In genomic region chr11:16503150-16503549, GRCm38 (mm10) we compare ENCODE assay signal across 17 mouse cellular contexts. TPM values are rescaled to one million over a fixed set of nuclear protein-coding genes. Genes with fewer than 3 reads are reported as not detected.
A peak's percentile ranks its signal among the peaks of the same experiment; 100 is the strongest.
DNase-seq lines count a peak whose midpoint lies in the region; ATAC-seq and TF ChIP-seq lines count a peak whose summit lies in the region.
"Had no signal": no experiment of that assay in that cellular context is flagged by ENCODE, and none has a peak within 500 bp of the region (broad histone marks: within the 10 kb centered on the region; RNA-seq: fewer than 3 reads in every experiment).

No protein-coding gene starts in this region.

- no peaks in the 10 kb centered on the region for H3K27me3 ChIP-seq in ES-Bruce4 (ENCODE audit: control insufficient read depth, insufficient read depth, low read length, poor library complexity, severe bottlenecking)
- H3K27me3 ChIP-seq in MEL (ENCODE audit: control insufficient read depth in 1 of 2, insufficient read depth in 2 of 2, low read length in 2 of 2) = no peaks in the 10 kb centered on the region
- no peaks in the 10 kb centered on the region for H3K27me3 ChIP-seq in erythroblast, embryonic 14.5 days (ENCODE audit: control insufficient read depth)
- no peaks in the 10 kb centered on the region for H3K27me3 ChIP-seq in liver, embryonic 16.5 days (ENCODE audit: control insufficient read depth, insufficient read depth, low read depth, low read length)
- H3K27me3 ChIP-seq: embryonic facial prominence, embryonic 15.5 days; intestine, embryonic 15.5 days had no signal

- TF ChIP-seq POLR2A in ES-Bruce4 (IDR thresholded peaks at IDR 0.05; ENCODE audit: insufficient read depth, low read length) (no peak), MEL (IDR thresholded peaks at IDR 0.05; ENCODE audit: control insufficient read depth in 1 of 2, insufficient read depth in 1 of 2, low read depth in 1 of 2, low read length in 2 of 2, poor library complexity in 1 of 2) (no peak)

- H3K9me3 ChIP-seq in ES-Bruce4 (replicated peaks; ENCODE audit: control insufficient read depth, insufficient read depth, low read length, poor library complexity, severe bottlenecking) (no peaks in the 10 kb centered on the region), MEL (replicated peaks; ENCODE audit: insufficient read depth, low read length) (no peaks in the 10 kb centered on the region)
- no peaks in the 10 kb centered on the region for H3K9me3 ChIP-seq in erythroblast, embryonic 14.5 days (ENCODE audit: control insufficient read depth, low read length)
- H3K9me3 ChIP-seq in liver, embryonic 16.5 days (replicated peaks; ENCODE audit: control insufficient read depth, low read length) = no peaks in the 10 kb centered on the region
- H3K9me3 ChIP-seq: embryonic facial prominence, embryonic 15.5 days; intestine, embryonic 15.5 days had no signal

- peak; percentile 74 for ATAC-seq in liver, embryonic 16.5 days (ENCODE audit: low read depth)
- ATAC-seq: forebrain, embryonic 14.5 days; intestine, embryonic 15.5 days; midbrain, embryonic 16.5 days had no signal

- no peak for TF ChIP-seq CTCF in ES-Bruce4 (IDR thresholded peaks at IDR 0.05; ENCODE audit: low read depth, low read length)
- no peak for TF ChIP-seq CTCF in MEL (IDR thresholded peaks at IDR 0.05 in 2 of 3, conservative IDR thresholded peaks at IDR 0.05 in 1 of 3; ENCODE audit: control insufficient read depth in 1 of 3, insufficient read depth in 1 of 3, low read depth in 2 of 3, low read length in 3 of 3, poor library complexity in 1 of 3, severe bottlenecking in 1 of 3)

- peak; percentile 44 for DNase-seq in MEL (ENCODE audit: low read depth, low spot score)
- no peak for DNase-seq in spleen, adult 18-20 months
- DNase-seq in urinary bladder, postnatal 36 days (ENCODE audit: low spot score in 2 of 2) = no peak
- DNase-seq in left cerebral cortex, postnatal 36 days (ENCODE audit: low spot score in 2 of 2) = no peak
- DNase-seq: adrenal gland, postnatal 10 days; cerebellum, adult 9-10 months; embryo, embryonic 11 days; heart, postnatal 14 days; lung, embryonic 14.5 days had no signal

- TF ChIP-seq EP300 in ES-Bruce4 (IDR thresholded peaks at IDR 0.05; ENCODE audit: insufficient read depth, low read depth, low read length) (no peak), MEL (IDR thresholded peaks at IDR 0.05; ENCODE audit: low read depth in 1 of 2, low read length in 2 of 2) (peak; percentile 76 to 85)

- intact Hi-C loops in left cerebral cortex, postnatal 36 days (cut with DNase I) = no loop called here

- H3K27ac ChIP-seq in ES-Bruce4 (ENCODE audit: insufficient read depth, low read length) (peak overlapping the region; percentile 63; the same call in 1 of the 2 replicates), MEL (ENCODE audit: control insufficient read depth, low read depth, low read length) (peak overlapping the region; percentile 35)
- H3K27ac ChIP-seq in liver, embryonic 16.5 days (ENCODE audit: low read length) = peak overlapping the region; percentile 95
- H3K27ac ChIP-seq: embryonic facial prominence, embryonic 15.5 days; hindbrain, embryonic 14.5 days; intestine, embryonic 15.5 days had no signal

- no peak for TF ChIP-seq RAD21 in MEL (IDR thresholded peaks at IDR 0.05; ENCODE audit: low read depth, low read length)

- H3K4me2 ChIP-seq in liver, embryonic 16.5 days (ENCODE audit: low read depth, low read length) = peak overlapping the region; percentile 73
- H3K4me2 ChIP-seq: embryonic facial prominence, embryonic 15.5 days; hindbrain, embryonic 14.5 days; intestine, embryonic 15.5 days; lung, embryonic 14.5 days had no signal

- H3K4me1 ChIP-seq in ES-Bruce4 (ENCODE audit: control insufficient read depth, insufficient read depth, low read length) (peaks cover 6% of the 10 kb centered on the region), MEL (ENCODE audit: control insufficient read depth in 1 of 2, insufficient read depth in 2 of 2, low read length in 2 of 2) (peaks cover 6 to 18% of the 10 kb centered on the region in 2 experiments)
- peaks cover 58% of the 10 kb centered on the region for H3K4me1 ChIP-seq in erythroblast, embryonic 14.5 days (ENCODE audit: control insufficient read depth)
- peaks cover 17% of the 10 kb centered on the region for H3K4me1 ChIP-seq in liver, embryonic 16.5 days (ENCODE audit: control insufficient read depth, low read depth, low read length)
- H3K4me1 ChIP-seq: intestine, embryonic 15.5 days had no signal

- H3K9ac ChIP-seq in ES-Bruce4 (ENCODE audit: low read depth, poor library complexity, severe bottlenecking) = no peak overlapping the region
- no peak overlapping the region for H3K9ac ChIP-seq in MEL (ENCODE audit: control insufficient read depth, low read depth, low read length, poor library complexity, severe bottlenecking)
- H3K9ac ChIP-seq in liver, embryonic 16.5 days (ENCODE audit: low read depth, low read length) = peak overlapping the region; percentile 55
- H3K9ac ChIP-seq: embryonic facial prominence, embryonic 15.5 days; hindbrain, embryonic 14.5 days; intestine, embryonic 15.5 days; lung, embryonic 14.5 days had no signal

- no peak overlapping the region for H3K4me3 ChIP-seq in ES-Bruce4 (ENCODE audit: low read depth, low read length)
- H3K4me3 ChIP-seq in MEL (ENCODE audit: control insufficient read depth in 1 of 2, insufficient read depth in 1 of 2, low read depth in 2 of 2, low read length in 2 of 2) = peak overlapping the region in 1 of 2 experiments; percentile 16; a peak in 1 of 4 replicates
- H3K4me3 ChIP-seq in erythroblast, embryonic 14.5 days (replicated peaks) = peak overlapping the region; percentile 74
- H3K4me3 ChIP-seq in liver, embryonic 16.5 days (ENCODE audit: low read depth, low read length) = peak overlapping the region; percentile 53
- H3K4me3 ChIP-seq: embryonic facial prominence, embryonic 15.5 days; intestine, embryonic 15.5 days had no signal

- peaks cover 18% of the 10 kb centered on the region for H3K79me2 ChIP-seq in MEL (ENCODE audit: control insufficient read depth, insufficient read depth, low read length, poor library complexity)

- peaks cover 53% of the 10 kb centered on the region for H3K36me3 ChIP-seq in ES-Bruce4 (ENCODE audit: control insufficient read depth, insufficient read depth, low read length, poor library complexity, severe bottlenecking)
- peaks cover 39 to 55% of the 10 kb centered on the region in 2 experiments for H3K36me3 ChIP-seq in MEL (ENCODE audit: control insufficient read depth in 1 of 2, insufficient read depth in 2 of 2, low read length in 2 of 2)
- H3K36me3 ChIP-seq in erythroblast, embryonic 14.5 days (ENCODE audit: control insufficient read depth) = peaks cover 81% of the 10 kb centered on the region
- peaks cover 37% of the 10 kb centered on the region for H3K36me3 ChIP-seq in liver, embryonic 16.5 days (ENCODE audit: control insufficient read depth, insufficient read depth)

- 27% methylated on average over 5 of the region's 5 CpGs for WGBS in liver, embryonic 16.5 days (ENCODE audit: insufficient replicate concordance)

TF ChIP-seq in MEL, 35 proteins besides CTCF, POLR2A, EP300 and RAD21:
- TF ChIP-seq TAL1 (IDR thresholded peaks at IDR 0.05; ENCODE audit: low read length) (peak; percentile 57), SIN3A (IDR thresholded peaks at IDR 0.05; ENCODE audit: low read length) (0 out of 2 replicates have a peak, but pooled peaks have one; percentile 39), SMC3 (IDR thresholded peaks at IDR 0.05; ENCODE audit: low read depth, low read length) (no peak), ZNF384 (IDR thresholded peaks at IDR 0.05; ENCODE audit: low read depth, low read length) (no peak), POLR2AphosphoS2 (IDR thresholded peaks at IDR 0.05; ENCODE audit: low read length) (no peak), RCOR1 (IDR thresholded peaks at IDR 0.05; ENCODE audit: low read depth, low read length) (peak; percentile 55; the same call in 1 of the 2 replicates), CHD2 (IDR thresholded peaks at IDR 0.05; ENCODE audit: low read length) (no peak), BHLHE40 (IDR thresholded peaks at IDR 0.05; ENCODE audit: borderline replicate concordance, low read depth, low read length) (no peak), KAT2A (conservative IDR thresholded peaks at IDR 0.05; ENCODE audit: low read depth, low read length) (no peak), GATA1 (IDR thresholded peaks at IDR 0.05; ENCODE audit: low read depth, low read length) (peak; percentile 70), USF2 (IDR thresholded peaks at IDR 0.05; ENCODE audit: borderline replicate concordance in 1 of 2, insufficient read depth in 1 of 2, low read depth in 1 of 2, low read length in 2 of 2) (no peak), TCF12 (IDR thresholded peaks at IDR 0.05; ENCODE audit: low read depth, low read length) (peak; percentile 94), E2F4 (IDR thresholded peaks at IDR 0.05; ENCODE audit: borderline replicate concordance, low read depth, low read length) (no peak), ETS1 (IDR thresholded peaks at IDR 0.05; ENCODE audit: low read depth, low read length) (peak; percentile 81)

RNA-seq across cellular contexts. Expression of gene Sec61g, which starts 5.1 kb away (rescaled TPM):
- polyA plus RNA-seq in ES-Bruce4 (2011; ENCODE audit: insufficient read depth, insufficient read length, low read depth, missing spikeins) = 6.2 and 8.9 TPM in 2 replicates
- 56.2 and 61.7 TPM in 2 replicates for total RNA-seq in MEL (2012; rRNA removed)
- 10 to 100 TPM in 1 of 2 experiments, not detected in 1; 20.4 TPM for polyA plus RNA-seq in MEL (2012; ENCODE audit: insufficient read depth in 1 of 2, insufficient read length in 2 of 2, low read depth in 1 of 2, low replicate concordance in 2 of 2, missing spikeins in 1 of 2)
- 3.0 and 6.0 TPM in 2 replicates for polyA plus RNA-seq in erythroblast, embryonic 14.5 days (2012)
- polyA plus RNA-seq in liver, embryonic 16.5 days (2015; fragmentation: Nextera tagmentation; extraction: Ambion mirVana) = 29.9 and 35.1 TPM in 2 replicates
- total RNA-seq in left cerebral cortex, postnatal 36 days (2021) = 10 to 100 TPM in 1 of 2 experiments, 1 to 10 TPM in 1; 7.6 to 11.4 TPM

Comparison
In these comparisons a context has a peak if more than half of its experiments do, and no peak if none do; other contexts are left out.
1. H3K27ac ChIP-seq: peak in every context shown above with its lines; median percentile 95 in liver, embryonic 16.5 days; 63 in ES-Bruce4; 35 in MEL.